Comparison of ENCODE assay signal across 13 mouse cellular contexts in the genomic region with DNA sequence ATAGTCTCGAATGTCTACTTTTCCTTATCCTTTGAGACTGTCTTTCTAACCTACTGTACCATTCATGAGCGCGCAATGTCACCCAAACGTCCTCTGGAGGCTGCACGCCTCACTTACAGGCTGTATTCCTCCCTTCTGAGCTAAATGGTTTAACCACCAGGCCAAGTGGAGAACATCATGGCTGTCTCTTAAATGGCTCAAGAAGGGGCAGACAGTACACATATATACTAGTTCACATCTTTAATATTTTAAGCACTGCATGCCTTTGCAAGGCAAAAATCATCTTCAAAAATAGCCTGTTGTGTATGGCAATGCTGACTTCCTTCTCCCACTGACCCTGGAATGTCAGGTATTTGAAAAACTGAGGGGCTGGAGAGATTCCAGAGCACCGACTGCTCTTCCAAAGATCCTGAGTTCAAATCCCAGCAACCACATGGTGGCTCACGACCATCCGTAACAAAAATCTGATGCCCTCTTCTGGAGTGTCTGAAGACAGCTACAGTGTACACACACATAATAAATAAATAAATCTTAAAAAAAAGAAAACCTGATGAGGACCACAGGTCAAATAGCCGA. TPM values are rescaled to one million over a fixed set of nuclear protein-coding genes. Genes with fewer than 3 reads are reported as not detected.
DNase-seq lines count a peak whose midpoint lies in the region; ATAC-seq lines count a peak whose summit lies in the region.
"Had no signal": no experiment of that assay in that cellular context is flagged by ENCODE, and none has a peak within 500 bp of the region (broad histone marks: within the 10 kb centered on the region; RNA-seq: fewer than 3 reads in every experiment).

No protein-coding gene starts in this region.

- H3K4me1 ChIP-seq in embryonic facial prominence, embryonic 13.5 days: peaks cover 32% of the 10 kb centered on the region
- peaks cover 54% of the 10 kb centered on the region for H3K4me1 ChIP-seq in embryonic facial prominence, embryonic 10.5 days
- H3K4me1 ChIP-seq in kidney, embryonic 16.5 days (ENCODE audit: insufficient read depth, low read length): peaks cover 44% of the 10 kb centered on the region
- H3K4me1 ChIP-seq in heart, embryonic 14.5 days (ENCODE audit: control insufficient read depth in 2 of 2, insufficient read depth in 2 of 2, low read length in 2 of 2): peaks cover 27 to 71% of the 10 kb centered on the region in 2 experiments
- peaks cover 8% of the 10 kb centered on the region for H3K4me1 ChIP-seq in midbrain, embryonic 11.5 days (ENCODE audit: control insufficient read depth, insufficient read depth, low read length)

- H3K9me3 ChIP-seq in embryonic facial prominence, embryonic 13.5 days: no peaks in the 10 kb centered on the region
- H3K9me3 ChIP-seq in embryonic facial prominence, embryonic 10.5 days: no peaks in the 10 kb centered on the region
- no peaks in the 10 kb centered on the region for H3K9me3 ChIP-seq in kidney, embryonic 16.5 days (ENCODE audit: low read length)
- H3K9me3 ChIP-seq in heart, embryonic 14.5 days (ENCODE audit: control insufficient read depth, low read length): no peaks in the 10 kb centered on the region
- no peaks in the 10 kb centered on the region for H3K9me3 ChIP-seq in midbrain, embryonic 11.5 days (ENCODE audit: control insufficient read depth, low read length)
- H3K9me3 ChIP-seq: hindbrain, embryonic 15.5 days; midbrain, embryonic 15.5 days; neural tube, embryonic 12.5 days had no signal

- WGBS in embryonic facial prominence, embryonic 13.5 days: 76% methylated on average over 9 of the region's 9 CpGs
- 83% methylated on average over 9 of the region's 9 CpGs for WGBS in embryonic facial prominence, embryonic 10.5 days
- WGBS in kidney, embryonic 16.5 days: 76% methylated on average over 9 of the region's 9 CpGs
- 25% methylated on average over 9 of the region's 9 CpGs for WGBS in heart, embryonic 14.5 days
- 82% methylated on average over 9 of the region's 9 CpGs for WGBS in midbrain, embryonic 11.5 days

- H3K4me3 ChIP-seq in embryonic facial prominence, embryonic 13.5 days: no peak overlapping the region
- H3K4me3 ChIP-seq in embryonic facial prominence, embryonic 10.5 days: no peak overlapping the region
- no peak overlapping the region for H3K4me3 ChIP-seq in kidney, embryonic 16.5 days (ENCODE audit: low read length)
- H3K4me3 ChIP-seq in heart, embryonic 14.5 days (ENCODE audit: control insufficient read depth in 1 of 2, insufficient read depth in 1 of 2, low read depth in 1 of 2, low read length in 2 of 2): peak overlapping the region; percentile 22 to 34; a peak in 3 of 4 replicates
- H3K4me3 ChIP-seq in midbrain, embryonic 11.5 days (ENCODE audit: low read depth, low read length): no peak overlapping the region
- H3K4me3 ChIP-seq: hindbrain, embryonic 15.5 days; midbrain, embryonic 15.5 days; neural tube, embryonic 12.5 days had no signal

- no peak for DNase-seq in embryonic facial prominence, embryonic 10.5 days (ENCODE audit: low spot score)
- no peak for DNase-seq in kidney, adult 9 months
- DNase-seq in 3T3-L1 (ENCODE audit: low read depth, low spot score): peak; percentile 50
- DNase-seq in midbrain, embryonic 11.5 days (ENCODE audit: low spot score, missing footprints): no peak
- no peak for DNase-seq in adrenal gland, adult 2 months
- DNase-seq: adrenal gland, postnatal 10 days; cerebellum, adult 9-11 months had no signal

- H3K36me3 ChIP-seq in embryonic facial prominence, embryonic 13.5 days: peaks cover 28% of the 10 kb centered on the region
- peaks cover 37% of the 10 kb centered on the region for H3K36me3 ChIP-seq in embryonic facial prominence, embryonic 10.5 days (replicated peaks)
- peaks cover 24% of the 10 kb centered on the region for H3K36me3 ChIP-seq in kidney, embryonic 16.5 days (ENCODE audit: insufficient read depth, low read length)
- peaks cover 35% of the 10 kb centered on the region for H3K36me3 ChIP-seq in heart, embryonic 14.5 days (ENCODE audit: control insufficient read depth, insufficient read depth, low read length)
- H3K36me3 ChIP-seq in midbrain, embryonic 11.5 days (ENCODE audit: control insufficient read depth, insufficient read depth, low read length): no peaks in the 10 kb centered on the region
- H3K36me3 ChIP-seq: hindbrain, embryonic 15.5 days; midbrain, embryonic 15.5 days had no signal

- no peak for ATAC-seq in embryonic facial prominence, embryonic 13.5 days (ENCODE audit: insufficient number of reproducible peaks, insufficient read depth, low FRiP score, low TSS enrichment, low read depth)
- no peak for ATAC-seq in kidney, embryonic 16.5 days (ENCODE audit: low FRiP score, low TSS enrichment)
- ATAC-seq in heart, embryonic 14.5 days (ENCODE audit: insufficient number of reproducible peaks, insufficient read depth, low FRiP score, low read depth): no peak
- no peak for ATAC-seq in midbrain, embryonic 11.5 days (ENCODE audit: low FRiP score)
- ATAC-seq: midbrain, embryonic 15.5 days had no signal

- no peak overlapping the region for H3K4me2 ChIP-seq in embryonic facial prominence, embryonic 13.5 days
- no peak overlapping the region; the same call in 1 of the 2 replicates for H3K4me2 ChIP-seq in kidney, embryonic 16.5 days (replicated peaks; ENCODE audit: low read depth, low read length)
- peak overlapping the region; percentile 65 for H3K4me2 ChIP-seq in heart, embryonic 14.5 days (ENCODE audit: low read length)
- H3K4me2 ChIP-seq in midbrain, embryonic 11.5 days: no peak overlapping the region
- H3K4me2 ChIP-seq: hindbrain, embryonic 15.5 days; midbrain, embryonic 15.5 days; neural tube, embryonic 12.5 days had no signal

- H3K27ac ChIP-seq in embryonic facial prominence, embryonic 13.5 days: no peak overlapping the region
- no peak overlapping the region for H3K27ac ChIP-seq in embryonic facial prominence, embryonic 10.5 days (replicated peaks)
- H3K27ac ChIP-seq in kidney, embryonic 16.5 days (ENCODE audit: low read length): peak overlapping the region; percentile 63; the same call in 1 of the 2 replicates
- peak overlapping the region; percentile 96 for H3K27ac ChIP-seq in heart, embryonic 14.5 days (replicated peaks in 1 of 2; ENCODE audit: control insufficient read depth in 1 of 2, insufficient read depth in 1 of 2, low read depth in 2 of 2, low read length in 2 of 2)
- H3K27ac ChIP-seq in midbrain, embryonic 11.5 days (ENCODE audit: low read depth, low read length): no peak overlapping the region
- H3K27ac ChIP-seq: hindbrain, embryonic 15.5 days; midbrain, embryonic 15.5 days; neural tube, embryonic 12.5 days had no signal

- H3K27me3 ChIP-seq in embryonic facial prominence, embryonic 13.5 days: no peaks in the 10 kb centered on the region
- H3K27me3 ChIP-seq in embryonic facial prominence, embryonic 10.5 days (replicated peaks; ENCODE audit: low read depth, poor library complexity, severe bottlenecking): no peaks in the 10 kb centered on the region
- H3K27me3 ChIP-seq in kidney, embryonic 16.5 days (ENCODE audit: insufficient read depth, low read length): no peaks in the 10 kb centered on the region
- no peaks in the 10 kb centered on the region for H3K27me3 ChIP-seq in heart, embryonic 14.5 days (ENCODE audit: control insufficient read depth, insufficient read depth, low read length)
- H3K27me3 ChIP-seq in midbrain, embryonic 11.5 days (ENCODE audit: control insufficient read depth, insufficient read depth, low read length): no peaks in the 10 kb centered on the region
- H3K27me3 ChIP-seq: hindbrain, embryonic 15.5 days; midbrain, embryonic 15.5 days; neural tube, embryonic 12.5 days had no signal

- H3K9ac ChIP-seq in embryonic facial prominence, embryonic 13.5 days: 0 out of 2 replicates have a peak overlapping the region, but pooled peaks have one; percentile 16
- no peak overlapping the region for H3K9ac ChIP-seq in kidney, embryonic 16.5 days (replicated peaks; ENCODE audit: low read length)
- peak overlapping the region; percentile 69 for H3K9ac ChIP-seq in heart, embryonic 14.5 days (ENCODE audit: low read length)
- H3K9ac ChIP-seq in midbrain, embryonic 11.5 days (ENCODE audit: low read length): no peak overlapping the region
- H3K9ac ChIP-seq: hindbrain, embryonic 15.5 days; midbrain, embryonic 15.5 days; neural tube, embryonic 12.5 days had no signal

RNA-seq across cellular contexts. Expression of a gene that starts 3.9 kb away (rescaled TPM):
- polyA plus RNA-seq in embryonic facial prominence, embryonic 13.5 days (2015; fragmentation: Nextera tagmentation; extraction: Ambion mirVana): 5.5 and 5.6 TPM in 2 replicates
- 2.5 and 3.4 TPM in 2 replicates for polyA plus RNA-seq in embryonic facial prominence, embryonic 10.5 days (2016; fragmentation: Nextera tagmentation; extraction: Ambion mirVana)
- 4.5 and 4.7 TPM in 2 replicates for polyA plus RNA-seq in kidney, embryonic 16.5 days (2015; fragmentation: Nextera tagmentation; extraction: Ambion mirVana)
- polyA plus RNA-seq in heart, embryonic 14.5 days (2014; fragmentation: Nextera tagmentation; extraction: Ambion mirVana): 273 and 300 TPM in 2 replicates
- polyA plus RNA-seq in midbrain, embryonic 11.5 days (2014; fragmentation: Nextera tagmentation; extraction: Ambion mirVana): 1.3 and 1.4 TPM in 2 replicates
- 1 to 10 TPM; 1.8 to 2.0 TPM for total RNA-seq in adrenal gland, adult 2 months (2021)
- polyA plus RNA-seq in adrenal gland, adult 2 months (2012; rRNA removed): 0.32 and 0.89 TPM in 2 replicates

RNA-seq across cellular contexts. Expression of a gene that starts 4.2 kb away (rescaled TPM):
- polyA plus RNA-seq in embryonic facial prominence, embryonic 13.5 days (2015; fragmentation: Nextera tagmentation; extraction: Ambion mirVana): 583 and 585 TPM in 2 replicates
- 439 and 451 TPM in 2 replicates for polyA plus RNA-seq in embryonic facial prominence, embryonic 10.5 days (2016; fragmentation: Nextera tagmentation; extraction: Ambion mirVana)
- 680 and 696 TPM in 2 replicates for polyA plus RNA-seq in kidney, embryonic 16.5 days (2015; fragmentation: Nextera tagmentation; extraction: Ambion mirVana)
- polyA plus RNA-seq in heart, embryonic 14.5 days (2014; fragmentation: Nextera tagmentation; extraction: Ambion mirVana): 746 and 761 TPM in 2 replicates
- polyA plus RNA-seq in midbrain, embryonic 11.5 days (2014; fragmentation: Nextera tagmentation; extraction: Ambion mirVana): 375 and 403 TPM in 2 replicates
- 100 to 1,000 TPM; 281 to 315 TPM for total RNA-seq in adrenal gland, adult 2 months (2021)
- polyA plus RNA-seq in adrenal gland, adult 2 months (2012; rRNA removed): 45.7 and 49.1 TPM in 2 replicates

Comparison
In these comparisons a context has a peak if more than half of its experiments do, and no peak if none do; other contexts are left out.
1. H3K27ac ChIP-seq: peak in kidney, embryonic 16.5 days (single experiment) and heart, embryonic 14.5 days (2 of 2); none in embryonic facial prominence, embryonic 13.5 days (single experiment), embryonic facial prominence, embryonic 10.5 days (single experiment) and midbrain, embryonic 11.5 days (single experiment).
2. H3K4me3 ChIP-seq: peak in heart, embryonic 14.5 days (2 of 2); none in embryonic facial prominence, embryonic 13.5 days (single experiment), embryonic facial prominence, embryonic 10.5 days (single experiment), kidney, embryonic 16.5 days (single experiment) and midbrain, embryonic 11.5 days (single experiment).
3. H3K9ac ChIP-seq: peak in embryonic facial prominence, embryonic 13.5 days (single experiment) and heart, embryonic 14.5 days (single experiment); none in kidney, embryonic 16.5 days (single experiment) and midbrain, embryonic 11.5 days (single experiment).
4. RNA of a gene that starts 3.9 kb away (polyA plus RNA-seq): 273 to 300 TPM in heart, embryonic 14.5 days; 5.5 to 5.6 TPM in embryonic facial prominence, embryonic 13.5 days, 4.5 to 4.7 TPM in kidney, embryonic 16.5 days, 2.5 to 3.4 TPM in embryonic facial prominence, embryonic 10.5 days, 1.3 to 1.4 TPM in midbrain, embryonic 11.5 days and 0.32 to 0.89 TPM in adrenal gland, adult 2 months; every median in the first group is over 10 times any median in the second.